Mouse (Mus musculus) limb, embryonic 14.5 days (tissue): ENCODE results near the gene Mycn. TPM values are rescaled to one million over a fixed set of nuclear protein-coding genes. Genes with fewer than 3 reads are reported as not detected.

ENCODE experiments used
- ATAC-seq: fragments of 200-750 bp; cut with Nextera tagmentation; 2 replicates; pipeline ENCODE4 v1.8.0; 2017; ENCODE audit warnings: low read depth, moderate number of reproducible peaks, moderate TSS enrichment; ENCODE audit not compliant: low FRiP score
- DNase-seq: peaks from one replicate; pipeline ENCODE4 v3.0.0-alpha.2; 2015; ENCODE audit warnings: low spot score
- H3K27ac ChIP-seq: fragments of 300-500 bp; sonication (generic); replicated peaks from 2 replicates; pipeline ENCODE4 v1.5.1; 2014; ENCODE audit warnings: low read depth, mild to moderate bottlenecking, low read length, moderate library complexity, mixed read lengths
- H3K27me3 ChIP-seq: fragments of 300-500 bp; sonication (generic); 2 replicates; pipeline ENCODE4 v1.6.1; 2014; ENCODE audit warnings: low read length, mixed read lengths; ENCODE audit not compliant: control insufficient read depth, insufficient read depth
- H3K36me3 ChIP-seq: fragments of 300-500 bp; sonication (generic); 2 replicates; pipeline ENCODE4 v1.6.1; 2014; ENCODE audit warnings: mild to moderate bottlenecking, low read length, moderate library complexity, mixed read lengths; ENCODE audit not compliant: control insufficient read depth, insufficient read depth
- H3K4me1 ChIP-seq: fragments of 300-500 bp; sonication (generic); 2 replicates; pipeline ENCODE4 v1.6.1; 2014; ENCODE audit warnings: antibody characterized with exemption, low read length, mixed read lengths; ENCODE audit not compliant: control insufficient read depth, insufficient read depth
- H3K4me2 ChIP-seq: fragments of 300-500 bp; sonication (generic); replicated peaks from 2 replicates; pipeline ENCODE4 v1.6.1; 2014; ENCODE audit warnings: low read depth, mild to moderate bottlenecking, low read length, moderate library complexity; ENCODE audit not compliant: severe bottlenecking
- H3K4me3 ChIP-seq: fragments of 300-500 bp; sonication (generic); replicated peaks from 2 replicates; pipeline ENCODE4 v1.5.1; 2014; ENCODE audit warnings: low read length
- H3K9ac ChIP-seq: fragments of 300-500 bp; sonication (generic); 2 replicates; pipeline ENCODE4 v1.6.1; 2014; ENCODE audit warnings: mild to moderate bottlenecking, low read depth, low read length, moderate library complexity; ENCODE audit not compliant: severe bottlenecking
- H3K9me3 ChIP-seq: fragments of 300-500 bp; sonication (generic); 2 replicates; pipeline ENCODE4 v1.6.1; 2016; ENCODE audit warnings: low read length; ENCODE audit not compliant: control insufficient read depth
- POLR2A ChIP-seq: fragments of 200-500 bp; IDR thresholded peaks from 2 replicates; pipeline ENCODE4 v1.8.0; 2012; ENCODE audit warnings: inconsistent platforms, mild to moderate bottlenecking, moderate library complexity, borderline replicate concordance; ENCODE audit not compliant: insufficient read depth, insufficient read length; ENCODE audit errors: extremely low read depth
- WGBS: fragments of 180-500 bp; shearing (Covaris S2); extraction: QIAGEN DNeasy Blood & Tissue Kit; methylation state at CpG from one replicate; pipeline ENCODE4 v1.1.7; 2014; 5-methylcytosine and 5-hydroxymethylcytosine counted together
- polyA plus RNA-seq, 2 experiments: library from polyadenylated mRNA; depleted of rRNA in 1 of 2; stranded (reverse) in 1 of 2; unstranded in 1 of 2; fragments of >200 nt; fragmentation: Nextera tagmentation in 1 of 2; extraction: Ambion mirVana in 1 of 2; gene quantifications; 2 replicates each; pipeline versions ENCODE4 v1.2.1 to v1.2.3; 2012 to 2014

Mycn gene
- polyA plus RNA-seq, 2 experiments = 20.6 to 27.9 TPM

DNA sequence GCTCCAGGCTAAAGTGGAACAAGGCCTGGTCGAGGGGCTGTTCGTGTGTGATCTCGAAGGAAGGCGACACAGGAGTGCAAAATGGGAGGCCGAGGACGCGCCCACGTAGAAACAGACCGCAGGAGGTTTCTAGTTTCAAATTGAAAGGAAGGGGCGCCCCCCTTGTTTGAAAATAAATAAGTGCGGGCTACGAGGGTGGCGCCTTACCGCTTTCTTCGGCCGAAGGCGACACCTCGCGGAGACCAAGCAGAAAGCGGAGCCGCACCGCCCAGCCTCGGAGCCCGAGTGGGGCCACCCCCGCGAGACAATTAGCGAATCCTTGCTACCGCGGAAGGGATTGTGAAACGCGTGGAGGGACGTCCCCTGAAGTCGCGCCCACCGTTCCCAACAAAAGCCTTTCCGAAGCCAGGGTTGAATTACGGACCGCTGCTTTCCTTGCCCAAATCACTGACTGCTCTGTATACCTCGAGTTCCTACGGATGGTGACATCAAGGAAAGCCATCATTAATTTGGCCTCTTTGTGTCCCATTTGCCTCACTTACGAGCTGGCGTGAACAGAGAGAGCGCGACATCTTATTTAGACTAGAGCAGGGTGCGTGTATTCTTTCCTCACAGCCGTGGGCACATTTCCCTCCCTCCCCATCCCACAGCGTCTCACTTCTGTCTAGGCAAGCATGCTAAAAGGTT lies 793 bp upstream of the Mycn start:
- under 1% methylated on average over 47 of the region's 47 CpGs for WGBS
- DNase-seq (peak; percentile 93), ATAC-seq (peak; percentile 73)
- Histone ChIP-seq H3K4me2 (peak overlapping the region; percentile 88), H3K4me1 (peaks cover 21% of the 10 kb centered on the region), H3K27me3 (no peaks in the 10 kb centered on the region), H3K9ac (peak overlapping the region; percentile 50), H3K36me3 (no peaks in the 10 kb centered on the region), H3K9me3 (no peaks in the 10 kb centered on the region), H3K4me3 (peak overlapping the region; percentile 70), H3K27ac (peak overlapping the region; percentile 49)
- TF ChIP-seq POLR2A = peak; percentile 39; the same call in 1 of the 2 replicates

DNA sequence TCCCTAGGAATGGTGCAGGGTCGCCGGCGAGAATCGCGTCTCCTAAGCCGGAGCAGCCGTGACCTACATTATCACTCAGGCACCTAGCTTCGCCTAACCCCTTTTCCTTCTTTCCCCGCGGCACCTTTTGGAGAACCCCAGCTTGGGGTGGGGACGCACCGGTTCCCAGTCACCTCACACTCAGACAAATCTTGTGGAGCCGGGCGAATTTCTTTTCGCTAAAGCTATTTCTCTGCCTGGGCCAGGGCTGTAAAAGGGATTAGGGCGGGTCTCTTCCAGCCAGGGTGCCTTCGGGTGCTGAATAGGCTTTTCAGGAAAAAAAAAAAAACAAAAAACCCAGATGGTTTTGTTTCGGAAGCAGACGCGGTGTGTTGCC lies 597 bp downstream of the Mycn start:
- Histone ChIP-seq H3K4me1 (peaks cover 26% of the 10 kb centered on the region), H3K36me3 (peaks cover 9% of the 10 kb centered on the region; the same call in 1 of the 2 replicates), H3K27ac (peak overlapping the region; percentile 76; the same call in 1 of the 2 replicates), H3K9me3 (no peaks in the 10 kb centered on the region), H3K9ac (peak overlapping the region; percentile 63), H3K27me3 (no peaks in the 10 kb centered on the region), H3K4me3 (peak overlapping the region; percentile 70), H3K4me2 (peak overlapping the region; percentile 88)
- peak; percentile 32 for DNase-seq
- 0% methylated on average over 16 of the region's 20 CpGs for WGBS
- no peak for TF ChIP-seq POLR2A
- ATAC-seq = no peak

DNA sequence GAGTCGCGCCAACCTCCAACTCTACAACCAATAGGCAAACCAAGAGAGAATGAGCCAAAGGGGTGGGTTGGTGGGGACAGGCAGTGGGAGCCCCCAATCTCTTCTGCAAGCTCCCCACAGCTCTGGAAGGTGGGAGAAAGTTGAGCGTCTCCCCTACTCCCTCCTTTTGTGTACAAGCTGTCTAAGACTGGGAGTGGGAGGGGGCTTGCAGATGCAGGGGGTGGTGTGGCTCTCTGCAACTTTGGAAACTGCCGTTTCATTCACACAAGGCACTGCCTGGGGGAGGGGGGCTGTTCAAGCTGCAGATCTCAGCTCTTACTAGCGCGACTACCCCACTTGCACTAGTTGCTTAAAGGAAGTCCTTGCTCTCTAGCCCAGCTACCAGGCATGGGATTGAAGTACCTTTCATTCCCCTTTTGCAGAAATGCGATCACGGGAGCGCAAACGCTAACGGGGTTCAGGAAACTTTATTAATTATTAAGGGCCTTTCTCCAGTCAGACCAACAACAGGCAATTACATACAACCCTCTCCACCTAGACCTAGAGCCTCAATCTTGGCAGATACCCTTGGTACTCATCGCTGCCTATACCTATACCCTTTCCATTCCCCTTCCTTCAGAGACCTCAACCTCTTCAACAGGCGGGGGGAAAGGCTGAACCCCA lies 1.1 kb downstream of the Mycn start:
- DNase-seq = peak; percentile 42
- peaks cover 12% of the 10 kb centered on the region for H3K36me3 ChIP-seq
- no peaks in the 10 kb centered on the region for H3K9me3 ChIP-seq
- no peaks in the 10 kb centered on the region for H3K27me3 ChIP-seq
- peak overlapping the region; percentile 41; the same call in 1 of the 2 replicates for H3K27ac ChIP-seq
- 2% methylated on average over 13 of the region's 13 CpGs for WGBS
- peaks cover 26% of the 10 kb centered on the region for H3K4me1 ChIP-seq
- ATAC-seq = no peak
- TF ChIP-seq POLR2A = no peak
- H3K9ac ChIP-seq = peak overlapping the region; percentile 63
- peak overlapping the region; percentile 70 for H3K4me3 ChIP-seq
- H3K4me2 ChIP-seq = peak overlapping the region; percentile 88

DNA sequence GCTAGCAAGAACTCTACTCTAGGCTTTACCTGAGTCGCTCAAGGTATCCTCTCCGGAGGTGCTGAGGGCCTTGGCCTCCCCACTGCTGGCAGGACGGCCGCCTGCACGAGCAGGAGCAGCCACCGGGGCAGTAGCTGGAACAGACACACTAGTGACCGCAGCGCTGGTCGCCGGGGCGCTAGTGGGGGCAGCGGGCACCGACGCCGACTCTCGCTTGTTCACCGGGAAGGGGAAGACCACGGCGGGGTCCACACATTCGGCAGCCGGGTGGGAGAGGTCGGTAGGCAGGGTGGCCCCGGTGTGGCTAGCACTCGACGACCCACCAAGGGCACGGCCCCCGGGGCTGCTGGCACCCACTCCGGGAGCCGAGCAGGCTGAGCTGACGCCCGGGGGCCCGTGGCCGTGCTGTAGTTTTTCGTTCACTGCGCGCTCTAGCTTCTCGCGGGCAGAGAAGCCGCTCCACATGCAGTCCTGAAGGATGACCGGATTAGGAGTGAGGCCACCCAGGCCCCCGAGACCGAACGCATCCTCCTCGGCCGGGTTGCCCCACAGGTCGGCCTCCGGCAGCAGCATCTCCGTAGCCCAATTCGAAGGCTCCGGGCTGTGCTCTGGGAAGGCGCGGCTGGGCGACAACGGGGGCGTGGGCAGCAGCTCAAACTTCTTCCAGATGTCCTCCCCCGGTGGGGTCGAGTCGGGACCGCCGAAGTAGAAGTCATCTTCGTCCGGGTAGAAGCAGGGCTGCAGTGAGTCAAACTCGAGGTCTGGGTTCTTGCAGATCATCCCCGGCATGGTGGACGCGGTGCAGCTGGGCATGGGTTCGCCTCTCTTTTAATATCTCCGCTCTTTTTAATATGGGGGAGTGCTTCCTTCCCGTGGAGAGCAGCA lies 1.9 kb downstream of the Mycn start:
- Histone ChIP-seq H3K27me3 (no peaks in the 10 kb centered on the region), H3K9me3 (no peaks in the 10 kb centered on the region), H3K4me2 (peak overlapping the region; percentile 88), H3K4me3 (peak overlapping the region; percentile 70), H3K4me1 (peaks cover 26% of the 10 kb centered on the region), H3K27ac (peak overlapping the region; percentile 41; the same call in 1 of the 2 replicates), H3K9ac (peak overlapping the region; percentile 63), H3K36me3 (peaks cover 19% of the 10 kb centered on the region)
- ATAC-seq = no peak
- no peak for TF ChIP-seq POLR2A
- WGBS = 1% methylated on average over 64 of the region's 69 CpGs
- peak; percentile 11 for DNase-seq

DNA sequence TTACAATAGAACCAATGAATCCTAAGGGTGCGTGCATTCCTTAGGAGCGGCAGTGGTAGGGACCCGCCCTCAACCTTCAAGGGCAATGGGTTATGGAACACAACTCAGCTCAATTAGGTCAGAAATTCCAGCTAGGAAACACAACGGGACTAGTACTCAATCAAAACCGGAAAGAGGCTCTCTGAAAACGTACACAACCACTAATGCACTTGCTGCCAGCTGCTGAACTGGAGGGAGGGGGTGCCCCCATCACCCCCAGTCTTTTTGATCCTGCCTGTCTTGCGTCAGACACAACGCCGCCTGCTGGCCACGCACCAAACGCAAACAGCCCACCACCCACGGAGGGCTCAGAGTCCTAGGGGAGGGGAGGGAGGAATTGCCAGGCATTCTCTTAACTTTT lies 2.9 kb downstream of the Mycn start:
- H3K9me3 ChIP-seq = no peaks in the 10 kb centered on the region
- peak overlapping the region; percentile 70 for H3K4me3 ChIP-seq
- peaks cover 19% of the 10 kb centered on the region for H3K36me3 ChIP-seq
- TF ChIP-seq POLR2A = no peak
- 0% methylated on average over 12 of the region's 12 CpGs for WGBS
- peak overlapping the region; percentile 88 for H3K4me2 ChIP-seq
- peak; percentile 55 for DNase-seq
- peak overlapping the region; percentile 63; the same call in 1 of the 2 replicates for H3K9ac ChIP-seq
- peaks cover 26% of the 10 kb centered on the region for H3K4me1 ChIP-seq
- ATAC-seq = peak; percentile 9; the same call in 1 of the 2 replicates
- no peaks in the 10 kb centered on the region for H3K27me3 ChIP-seq
- H3K27ac ChIP-seq = 0 out of 2 replicates have a peak overlapping the region, but pooled peaks have one; percentile 13
